Mouse (Mus musculus): ENCODE measurements at regions not wholly inside any gene's neighbourhood (a gene's known extent, or its start where the extent isn't known, plus 50 kb on each side); places are given as distances from the start of the nearest gene placed in this dataset.
A peak's percentile ranks its signal among the peaks of the same experiment; 100 is the strongest.

GRCm38 (mm10) chr4:10770026-10770643 is 104.2 kb upstream of the 2610301B20Rik start:
- no peak for DNase-seq (ENCODE audit: low read depth, low spot score)

GRCm38 (mm10) chr4:10774557-10775215 is 99.6 kb upstream of the 2610301B20Rik start:
- no peak for DNase-seq (ENCODE audit: low read depth, low spot score)

- no peak for DNase-seq (ENCODE audit: low read depth, low spot score)
Observed at GRCm38 (mm10) chr4:10786701-10787100, 87.6 kb upstream of the 2610301B20Rik start.

- no peak for DNase-seq (ENCODE audit: low read depth, low spot score)
Observed at GRCm38 (mm10) chr4:10788306-10788705, 86.0 kb upstream of the 2610301B20Rik start.

- DNase-seq (ENCODE audit: low read depth, low spot score): no peak
Observed at GRCm38 (mm10) chr4:10789141-10789540, 85.2 kb upstream of the 2610301B20Rik start.

GRCm38 (mm10) chr4:10792628-10793027 is 81.7 kb upstream of the 2610301B20Rik start:
- DNase-seq (ENCODE audit: low read depth, low spot score): no peak

- no peak for DNase-seq (ENCODE audit: low read depth, low spot score)
Observed at GRCm38 (mm10) chr4:10794471-10794870, 79.8 kb upstream of the 2610301B20Rik start.

DNA sequence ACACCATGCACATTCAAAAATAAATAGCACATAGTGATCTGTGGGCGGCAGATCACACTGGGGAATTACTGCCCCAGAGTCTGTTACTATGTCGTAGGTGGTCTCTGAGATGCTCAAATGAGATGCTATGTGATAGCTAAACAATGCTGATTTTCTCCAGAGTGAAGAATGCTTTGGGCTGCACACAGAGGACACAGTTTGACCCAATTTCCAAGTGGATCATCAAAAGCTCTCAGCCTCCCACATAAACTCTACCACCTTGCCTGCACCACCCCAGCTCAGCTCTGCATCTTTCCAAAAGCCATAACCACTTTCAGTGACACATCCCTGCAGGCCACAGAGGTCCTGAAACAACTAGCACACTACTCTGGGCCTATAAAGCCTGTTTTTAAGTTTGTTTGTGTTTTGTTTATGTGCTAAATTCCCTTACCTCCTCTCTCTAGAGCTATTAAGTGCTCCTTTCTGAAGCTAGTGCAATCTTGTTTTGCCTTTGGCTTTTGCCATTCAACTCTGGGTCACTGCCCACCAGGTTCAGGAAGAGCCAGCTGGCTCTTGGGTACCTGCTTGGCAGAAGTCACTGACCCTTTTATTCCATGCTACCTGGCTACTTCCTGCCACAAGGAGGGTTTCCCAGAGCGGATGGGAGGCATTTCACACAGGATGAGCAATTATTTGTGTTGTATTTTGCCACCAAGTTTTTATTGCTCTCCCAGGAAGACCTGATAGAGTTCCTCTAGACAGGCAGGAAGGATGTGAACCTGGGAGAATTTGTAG is 73.3 kb upstream of the 2610301B20Rik start:
- DNase-seq (ENCODE audit: low read depth, low spot score): peak; percentile 2

DNA sequence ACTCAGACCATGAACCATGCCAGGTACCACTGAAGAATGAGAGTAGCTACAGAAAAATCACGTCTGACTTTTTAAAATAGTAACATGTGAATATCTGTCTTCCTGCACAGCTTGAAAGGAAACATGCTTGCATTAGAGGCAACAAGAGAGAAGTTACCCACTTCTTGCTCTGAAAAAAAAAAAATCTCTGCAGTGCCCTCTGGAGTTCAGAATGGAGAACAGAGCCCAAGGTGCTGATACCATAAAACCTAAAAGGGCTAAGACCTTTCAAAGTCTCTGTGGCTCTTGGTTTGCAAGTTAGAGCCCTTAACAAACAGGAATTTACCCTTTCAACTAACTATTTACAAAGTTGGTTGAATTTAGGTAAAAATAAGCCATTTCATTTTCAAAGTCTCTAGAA is 69.6 kb upstream of the 2610301B20Rik start:
- no peak for DNase-seq (ENCODE audit: low read depth, low spot score)

GRCm38 (mm10) chr4:10807260-10807659 is 67.0 kb upstream of the 2610301B20Rik start:
- no peak for DNase-seq (ENCODE audit: low read depth, low spot score)

GRCm38 (mm10) chr4:10812931-10813330 is 61.4 kb upstream of the 2610301B20Rik start:
- no peak for DNase-seq (ENCODE audit: low read depth, low spot score)

Measured in telencephalon, adult 2 months (tissue).